Mouse (Mus musculus) liver, postnatal 0 days (tissue): Measurements from ENCODE around the gene Wrap53. TPM values are rescaled to one million over a fixed set of nuclear protein-coding genes. Genes with fewer than 3 reads are reported as not detected.
"Not testable (repeated sequence)": the region's sequence is repeated elsewhere in the genome, so short reads cannot be mapped to it uniquely, and the experiment has no call there.

Experiments
- ATAC-seq: fragments of 200-750 bp; cut with Nextera tagmentation; 2 replicates; pipeline ENCODE4 v1.8.0; 2017; ENCODE audit warnings: mild to moderate bottlenecking, moderate library complexity
- DNase-seq: peaks from one replicate; pipeline ENCODE4 v3.0.0-alpha.2; 2016
- H3K27ac ChIP-seq: fragments of 300-500 bp; sonication (generic); 2 replicates; pipeline ENCODE4 v1.5.1; 2014; ENCODE audit warnings: antibody characterized with exemption, moderate library complexity, mild to moderate bottlenecking, low read depth
- H3K27me3 ChIP-seq: fragments of 300-500 bp; sonication (generic); 2 replicates; pipeline ENCODE4 v1.6.1; 2014; ENCODE audit warnings: low read length, control low read depth, mixed read lengths; ENCODE audit not compliant: insufficient read depth
- H3K36me3 ChIP-seq: fragments of 300-500 bp; sonication (generic); replicated peaks from 2 replicates; pipeline ENCODE4 v1.6.1; 2014; ENCODE audit warnings: mild to moderate bottlenecking, control low read depth, low read length, moderate library complexity, mixed read lengths; ENCODE audit not compliant: insufficient read depth
- H3K4me1 ChIP-seq: fragments of 300-500 bp; sonication (generic); 2 replicates; pipeline ENCODE4 v1.6.1; 2014; ENCODE audit warnings: antibody characterized with exemption, mild to moderate bottlenecking, control low read depth; ENCODE audit not compliant: insufficient read depth
- H3K4me2 ChIP-seq: fragments of 300-500 bp; sonication (generic); 2 replicates; pipeline ENCODE4 v1.6.1; 2014; ENCODE audit warnings: low read depth, mild to moderate bottlenecking, low read length, moderate library complexity, mixed read lengths
- H3K4me3 ChIP-seq: fragments of 300-500 bp; sonication (generic); 2 replicates; pipeline ENCODE4 v1.5.1; 2014; ENCODE audit warnings: low read depth, low read length
- H3K9ac ChIP-seq: fragments of 300-500 bp; sonication (generic); replicated peaks from 2 replicates; pipeline ENCODE4 v1.6.1; 2014; ENCODE audit warnings: mild to moderate bottlenecking, moderate library complexity
- H3K9me3 ChIP-seq: fragments of 300-500 bp; sonication (generic); 2 replicates; pipeline ENCODE4 v1.6.1; 2016; ENCODE audit warnings: mild to moderate bottlenecking, control low read depth, low read length, mixed read lengths
- CTCF ChIP-seq: sonication (generic); IDR thresholded peaks from 2 replicates; pipeline ENCODE4 v1.5.1; 2016; ENCODE audit warnings: antibody characterized with exemption, low read depth
- EP300 ChIP-seq: IDR thresholded peaks from 2 replicates; pipeline ENCODE4 v1.6.1; 2016; ENCODE audit warnings: antibody characterized with exemption, low read depth, mild to moderate bottlenecking
- WGBS: fragments of 180-500 bp; shearing (Covaris S2); extraction: QIAGEN DNeasy Blood & Tissue Kit; methylation state at CpG from one replicate; pipeline ENCODE4 v1.1.7; 2014; ENCODE audit not compliant: insufficient replicate concordance; 5-methylcytosine and 5-hydroxymethylcytosine counted together
- polyA plus RNA-seq: library from polyadenylated mRNA; unstranded; fragments of >200 nt; fragmentation: Nextera tagmentation; extraction: Ambion mirVana; gene quantifications from 2 replicates; pipeline ENCODE4 v1.2.1, GENCODE M21; 2015

Wrap53 gene
- polyA plus RNA-seq, 1 experiment from 2014 or later, result 10.0 TPM

DNA sequence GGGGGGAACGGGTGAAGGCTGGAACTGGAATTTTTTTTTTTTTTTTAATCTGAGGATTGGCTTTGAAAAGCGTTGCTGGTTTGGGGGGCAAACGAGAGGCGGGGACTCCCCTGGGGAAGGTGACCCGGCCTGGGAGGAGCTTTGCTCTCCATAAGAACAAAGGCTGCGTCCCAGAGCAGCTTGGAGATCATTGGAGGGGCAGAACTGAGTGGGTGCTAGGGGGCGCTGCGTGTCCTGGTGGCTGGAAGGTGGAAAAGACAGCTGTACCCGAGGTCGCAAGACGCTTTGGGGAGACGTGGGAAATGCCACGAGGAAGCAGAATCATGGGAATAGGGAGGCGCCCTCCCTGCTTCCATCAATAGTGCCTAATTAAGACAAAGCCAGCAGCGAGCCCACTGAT lies 33.0 kb downstream of the Wrap53 start:
- TF ChIP-seq CTCF, result peak; percentile 48
- TF ChIP-seq EP300, result no peak
- Histone ChIP-seq H3K9ac (peak overlapping the region; percentile 9; the same call in 1 of the 2 replicates), H3K36me3 (no peaks in the 10 kb centered on the region), H3K27ac (no peak overlapping the region), H3K27me3 (peaks cover 16% of the 10 kb centered on the region), H3K4me1 (peaks cover 7% of the 10 kb centered on the region), H3K9me3 (no peaks in the 10 kb centered on the region), H3K4me3 (peak overlapping the region; percentile 53), H3K4me2 (peak overlapping the region; percentile 97)
- DNase-seq (peak; percentile 46), ATAC-seq (no peak)
- 4% methylated on average over 15 of the region's 15 CpGs for WGBS

- under 1% methylated on average over 39 of the region's 44 CpGs for WGBS
- Histone ChIP-seq H3K9me3 (no peaks in the 10 kb centered on the region), H3K36me3 (no peaks in the 10 kb centered on the region), H3K27ac (no peak overlapping the region), H3K27me3 (peaks cover 16% of the 10 kb centered on the region), H3K4me3 (peak overlapping the region; percentile 53), H3K4me2 (peak overlapping the region; percentile 97), H3K4me1 (peaks cover 7% of the 10 kb centered on the region), H3K9ac (peak overlapping the region; percentile 9)
- TF ChIP-seq CTCF (peak; percentile 55), EP300 (no peak)
- ATAC-seq, result peak; percentile 77
- DNase-seq, result peak; percentile 74
Observed at GRCm38 (mm10) chr11:69546423-69547053, 33.5 kb downstream of the Wrap53 start.

DNA sequence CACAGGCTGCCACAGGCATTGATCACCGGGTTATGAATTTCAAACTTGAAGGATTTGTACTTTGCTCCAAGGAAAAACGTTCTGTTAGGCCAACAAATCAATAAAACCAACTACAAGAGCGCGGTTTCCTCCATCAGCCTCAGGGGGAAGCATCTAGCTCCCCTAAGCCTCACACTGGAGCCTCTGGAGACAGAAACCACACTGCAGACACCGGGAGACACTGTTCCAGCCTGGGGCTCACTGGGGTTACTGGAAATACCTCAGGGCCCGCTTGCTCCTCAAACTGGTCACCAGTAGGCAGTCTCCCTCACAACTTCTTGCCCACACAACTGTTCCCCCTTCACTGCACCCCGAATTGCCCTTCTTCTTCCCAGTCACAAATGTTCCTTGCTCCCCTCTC lies 34.1 kb downstream of the Wrap53 start:
- H3K27ac ChIP-seq, result no peak overlapping the region
- peaks cover 16% of the 10 kb centered on the region for H3K27me3 ChIP-seq
- 15% methylated on average over 7 of the region's 7 CpGs for WGBS
- H3K4me1 ChIP-seq, result peaks cover 7% of the 10 kb centered on the region
- no peaks in the 10 kb centered on the region for H3K36me3 ChIP-seq
- H3K4me3 ChIP-seq, result peak overlapping the region; percentile 53
- DNase-seq (no peak), ATAC-seq (no peak)
- H3K4me2 ChIP-seq, result peak overlapping the region; percentile 97
- TF ChIP-seq CTCF, result no peak
- no peak for TF ChIP-seq EP300
- H3K9ac ChIP-seq, result no peak overlapping the region
- no peaks in the 10 kb centered on the region for H3K9me3 ChIP-seq

- Histone ChIP-seq H3K4me3 (no peak overlapping the region), H3K27ac (no peak overlapping the region), H3K4me1 (peaks cover 7% of the 10 kb centered on the region), H3K9ac (no peak overlapping the region), H3K4me2 (no peak overlapping the region), H3K9me3 (no peaks in the 10 kb centered on the region), H3K27me3 (peaks cover 13% of the 10 kb centered on the region), H3K36me3 (no peaks in the 10 kb centered on the region)
- WGBS, result 70% methylated on average over 3 of the region's 3 CpGs
- ATAC-seq, result no peak
- DNase-seq, result no peak
- TF ChIP-seq EP300, result no peak
- no peak for TF ChIP-seq CTCF
Observed at GRCm38 (mm10) chr11:69543598-69543997, 36.5 kb downstream of the Wrap53 start.

GRCm38 (mm10) chr11:69541741-69542140 lies 38.3 kb downstream of the Wrap53 start:
- H3K4me2 ChIP-seq, H3K4me1 ChIP-seq, H3K9me3 ChIP-seq, ATAC-seq, H3K4me3 ChIP-seq, H3K27me3 ChIP-seq, H3K9ac ChIP-seq, H3K36me3 ChIP-seq, H3K27ac ChIP-seq, DNase-seq: not testable (repeated sequence)
- WGBS, result 58% methylated on average over 1 of the region's 3 CpGs

DNA sequence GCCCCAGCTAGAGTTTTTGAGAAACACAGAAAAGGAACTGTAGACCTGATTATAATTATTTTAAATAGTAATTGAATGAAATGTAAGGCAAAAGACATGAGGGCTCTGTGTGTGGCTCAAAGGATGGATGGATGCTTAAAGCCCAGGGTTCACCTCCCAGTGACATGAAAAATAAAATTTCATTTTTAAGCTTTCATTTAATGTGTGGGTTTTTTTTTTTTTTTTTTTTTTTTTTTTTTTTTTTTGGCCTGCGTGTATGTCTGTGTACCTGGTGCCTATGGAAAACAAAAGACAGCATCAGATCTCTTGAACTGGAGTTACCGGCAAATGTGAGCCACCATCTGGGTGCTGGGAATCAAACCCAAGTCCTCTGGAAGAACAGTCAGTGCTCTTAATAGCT lies 39.4 kb downstream of the Wrap53 start:
- TF ChIP-seq EP300 (no peak), CTCF (no peak)
- DNase-seq (no peak), ATAC-seq (no peak)
- Histone ChIP-seq H3K36me3 (no peaks in the 10 kb centered on the region), H3K4me1 (peaks cover 4% of the 10 kb centered on the region), H3K9ac (no peak overlapping the region), H3K27me3 (no peaks in the 10 kb centered on the region), H3K4me2 (no peak overlapping the region), H3K4me3 (no peak overlapping the region), H3K27ac (no peak overlapping the region), H3K9me3 (no peaks in the 10 kb centered on the region)
- WGBS, result 88% methylated on average over 2 of the region's 2 CpGs

- TF ChIP-seq CTCF (peak; percentile 43), EP300 (no peak)
- H3K27ac ChIP-seq, result no peak overlapping the region
- no peak overlapping the region for H3K4me3 ChIP-seq
- no peak overlapping the region for H3K9ac ChIP-seq
- no peaks in the 10 kb centered on the region for H3K27me3 ChIP-seq
- DNase-seq (no peak), ATAC-seq (no peak)
- H3K4me1 ChIP-seq, result peaks cover 4% of the 10 kb centered on the region
- no peaks in the 10 kb centered on the region for H3K36me3 ChIP-seq
- no peak overlapping the region for H3K4me2 ChIP-seq
- 60% methylated on average over 1 of the region's 1 CpGs for WGBS
- H3K9me3 ChIP-seq, result no peaks in the 10 kb centered on the region
Observed at GRCm38 (mm10) chr11:69534990-69535389, 45.1 kb downstream of the Wrap53 start.
